Mouse (Mus musculus) embryonic facial prominence, embryonic 14.5 days (tissue): Measurements from ENCODE around the gene 3110018I06Rik. TPM values are rescaled to one million over a fixed set of nuclear protein-coding genes. Genes with fewer than 3 reads are reported as not detected.

Experiments used
- ATAC-seq: fragments of 200-750 bp; cut with Nextera tagmentation; 2 replicates; pipeline ENCODE4 v1.8.0; 2017; ENCODE audit warnings: low read depth, moderate number of reproducible peaks, moderate TSS enrichment
- DNase-seq: peaks from one replicate; pipeline ENCODE4 v3.0.0-alpha.2; 2015; ENCODE audit warnings: low spot score
- H3K27ac ChIP-seq: fragments of 300-500 bp; sonication (generic); replicated peaks from 2 replicates; pipeline ENCODE4 v1.5.1; 2014; ENCODE audit warnings: low read depth, mild to moderate bottlenecking, low read length, moderate library complexity
- H3K27me3 ChIP-seq: fragments of 300-500 bp; sonication (generic); replicated peaks from 2 replicates; pipeline ENCODE4 v1.6.1; 2014; ENCODE audit warnings: low read length; ENCODE audit not compliant: control insufficient read depth, insufficient read depth
- H3K36me3 ChIP-seq: fragments of 300-500 bp; sonication (generic); 2 replicates; pipeline ENCODE4 v1.6.1; 2014; ENCODE audit warnings: low read length, mixed read lengths; ENCODE audit not compliant: control insufficient read depth, insufficient read depth
- H3K4me1 ChIP-seq: fragments of 300-500 bp; sonication (generic); 2 replicates; pipeline ENCODE4 v1.6.1; 2014; ENCODE audit warnings: antibody characterized with exemption, low read length; ENCODE audit not compliant: control insufficient read depth, insufficient read depth
- H3K4me2 ChIP-seq: fragments of 300-500 bp; sonication (generic); 2 replicates; pipeline ENCODE4 v1.6.1; 2014; ENCODE audit warnings: low read depth, mild to moderate bottlenecking, low read length, moderate library complexity, mixed read lengths
- H3K4me3 ChIP-seq: fragments of 300-500 bp; sonication (generic); 2 replicates; pipeline ENCODE4 v1.5.1; 2014; ENCODE audit warnings: low read depth, mild to moderate bottlenecking, low read length
- H3K9ac ChIP-seq: fragments of 300-500 bp; sonication (generic); 2 replicates; pipeline ENCODE4 v1.6.1; 2014; ENCODE audit warnings: low read depth, mild to moderate bottlenecking, low read length, moderate library complexity, mixed read lengths
- H3K9me3 ChIP-seq: fragments of 300-500 bp; sonication (generic); 2 replicates; pipeline ENCODE4 v1.6.1; 2016; ENCODE audit warnings: low read length; ENCODE audit not compliant: control insufficient read depth
- WGBS: fragments of 180-500 bp; shearing (Covaris S2); extraction: QIAGEN DNeasy Blood & Tissue Kit; methylation state at CpG from one replicate; pipeline ENCODE4 v1.1.7; 2014; 5-methylcytosine and 5-hydroxymethylcytosine counted together
- polyA plus RNA-seq: library from polyadenylated mRNA; unstranded; fragments of >200 nt; fragmentation: Nextera tagmentation; extraction: Ambion mirVana; gene quantifications from 2 replicates; pipeline ENCODE4 v1.2.1, GENCODE M21; 2014

Gene 3110018I06Rik
- polyA plus RNA-seq, 1 experiment from 2014 or later = not detected

GRCm38 (mm10) chr12:107496924-107497323, 8.5 kb downstream of the 3110018I06Rik start:
- Histone ChIP-seq H3K36me3 (no peaks in the 10 kb centered on the region), H3K9ac (no peak overlapping the region), H3K4me2 (no peak overlapping the region), H3K4me1 (no peaks in the 10 kb centered on the region), H3K27ac (no peak overlapping the region), H3K27me3 (no peaks in the 10 kb centered on the region), H3K9me3 (no peaks in the 10 kb centered on the region), H3K4me3 (no peak overlapping the region)
- ATAC-seq (no peak), DNase-seq (no peak)
- WGBS = 87% methylated on average over 5 of the region's 5 CpGs

- Histone ChIP-seq H3K4me2 (no peak overlapping the region), H3K4me1 (no peaks in the 10 kb centered on the region), H3K4me3 (no peak overlapping the region), H3K27ac (no peak overlapping the region), H3K9ac (no peak overlapping the region), H3K9me3 (no peaks in the 10 kb centered on the region), H3K36me3 (no peaks in the 10 kb centered on the region), H3K27me3 (no peaks in the 10 kb centered on the region)
- ATAC-seq (no peak), DNase-seq (no peak)
- WGBS = 85% methylated on average over 9 of the region's 9 CpGs
Observed at GRCm38 (mm10) chr12:107509661-107510237, 21.3 kb downstream of the 3110018I06Rik start.

GRCm38 (mm10) chr12:107511112-107511511, 22.7 kb downstream of the 3110018I06Rik start:
- DNase-seq = no peak
- WGBS = 83% methylated on average over 11 of the region's 11 CpGs

GRCm38 (mm10) chr12:107516265-107517217, 28.1 kb downstream of the 3110018I06Rik start:
- Histone ChIP-seq H3K36me3 (no peaks in the 10 kb centered on the region), H3K4me1 (peaks cover 12% of the 10 kb centered on the region; the same call in 1 of the 2 replicates), H3K4me2 (no peak overlapping the region), H3K27ac (no peak overlapping the region), H3K9ac (no peak overlapping the region), H3K9me3 (no peaks in the 10 kb centered on the region), H3K4me3 (no peak overlapping the region), H3K27me3 (no peaks in the 10 kb centered on the region)
- DNase-seq (peak; percentile 86), ATAC-seq (peak; percentile 89)
- WGBS = 32% methylated on average over 11 of the region's 11 CpGs

More at GRCm38 (mm10) chr12:107511112-107511511, 22.7 kb downstream of the 3110018I06Rik start:
- Histone ChIP-seq H3K9ac (no peak overlapping the region), H3K4me2 (no peak overlapping the region), H3K4me3 (no peak overlapping the region), H3K27me3 (no peaks in the 10 kb centered on the region), H3K27ac (no peak overlapping the region), H3K36me3 (no peaks in the 10 kb centered on the region), H3K4me1 (no peaks in the 10 kb centered on the region), H3K9me3 (no peaks in the 10 kb centered on the region)
- no peak for ATAC-seq

- Histone ChIP-seq H3K36me3 (no peaks in the 10 kb centered on the region), H3K9ac (no peak overlapping the region), H3K27ac (no peak overlapping the region), H3K4me1 (peaks cover 12% of the 10 kb centered on the region; the same call in 1 of the 2 replicates), H3K4me2 (no peak overlapping the region), H3K9me3 (no peaks in the 10 kb centered on the region), H3K27me3 (no peaks in the 10 kb centered on the region), H3K4me3 (no peak overlapping the region)
- no peak for ATAC-seq
- 79% methylated on average over 3 of the region's 3 CpGs for WGBS
- no peak for DNase-seq
Observed at GRCm38 (mm10) chr12:107520941-107521340, 32.5 kb downstream of the 3110018I06Rik start.

- DNase-seq = no peak
- Histone ChIP-seq H3K27me3 (no peaks in the 10 kb centered on the region), H3K4me1 (no peaks in the 10 kb centered on the region), H3K36me3 (no peaks in the 10 kb centered on the region), H3K4me2 (no peak overlapping the region), H3K4me3 (no peak overlapping the region), H3K9me3 (peaks cover 10% of the 10 kb centered on the region; the same call in 1 of the 2 replicates), H3K27ac (no peak overlapping the region), H3K9ac (no peak overlapping the region)
- 50% methylated on average over 1 of the region's 1 CpGs for WGBS
- no peak for ATAC-seq
Observed at GRCm38 (mm10) chr12:107528346-107528880, 40.0 kb downstream of the 3110018I06Rik start.

- WGBS = 79% methylated on average over 7 of the region's 7 CpGs
- Histone ChIP-seq H3K9me3 (peaks cover 10% of the 10 kb centered on the region; the same call in 1 of the 2 replicates), H3K27me3 (no peaks in the 10 kb centered on the region), H3K4me1 (no peaks in the 10 kb centered on the region), H3K36me3 (no peaks in the 10 kb centered on the region), H3K4me3 (no peak overlapping the region), H3K27ac (no peak overlapping the region), H3K9ac (no peak overlapping the region), H3K4me2 (no peak overlapping the region)
- ATAC-seq = no peak
- no peak for DNase-seq
Observed at GRCm38 (mm10) chr12:107532871-107533270, 44.4 kb downstream of the 3110018I06Rik start.
